Mouse (Mus musculus) kidney, postnatal 10 days (tissue): ENCODE data around the gene Ehbp1l1.
A peak's percentile ranks its signal among the peaks of the same experiment; 100 is the strongest.

Experiments
- DNase-seq: peaks from one replicate; pipeline ENCODE4 v3.0.0; 2021; ENCODE audit warnings: mixed read lengths

Gene Ehbp1l1

DNA sequence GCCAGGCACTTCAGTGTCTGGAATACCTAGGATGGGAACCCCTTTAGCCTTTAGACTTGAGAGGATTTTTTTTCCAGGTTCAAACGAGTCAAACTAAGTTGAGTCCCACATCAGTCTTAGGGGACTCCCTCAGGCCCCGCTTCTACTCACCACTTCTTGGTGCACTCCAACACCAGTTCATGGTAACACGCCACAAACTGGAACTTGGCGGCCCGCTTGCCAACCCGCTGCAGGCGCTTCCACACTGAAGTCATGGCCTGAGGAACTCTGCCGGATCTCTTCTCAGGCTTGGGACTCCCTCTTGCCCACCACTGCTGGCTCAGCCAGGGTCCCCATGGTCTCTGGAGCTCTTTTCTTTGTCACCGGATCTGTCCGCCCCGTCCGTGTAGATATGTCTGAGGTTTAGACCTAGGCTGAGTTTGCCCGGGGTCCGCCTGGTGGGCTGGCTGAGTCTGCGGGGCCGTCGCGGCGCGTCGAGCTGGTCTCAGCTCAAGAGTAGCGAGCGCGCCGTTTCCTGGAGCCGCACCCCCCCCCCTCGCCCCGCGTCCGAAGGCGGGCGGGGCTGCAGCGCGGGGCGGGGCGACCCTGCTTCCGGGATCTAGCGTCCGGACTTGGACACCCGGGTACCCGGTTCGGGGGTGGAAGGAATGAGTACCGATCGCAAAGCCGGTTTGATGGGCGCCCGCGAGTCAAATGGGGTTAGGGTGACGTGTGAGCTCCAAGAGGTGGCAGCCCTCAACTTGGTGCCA lies at the start of gene Ehbp1l1:
Ehbp1l1 (minus strand) TSS at position 551 of the 749 bp plus-strand sequence.
- DNase-seq: peak; percentile 94

GRCm38 (mm10) chr19:5770925-5771860 lies 45.1 kb upstream of the Ehbp1l1 start, which contains the start of gene Scyl1:
Gene Scyl1 (minus strand): TSS chr19:5771419.
- peak; percentile 97 for DNase-seq

DNA sequence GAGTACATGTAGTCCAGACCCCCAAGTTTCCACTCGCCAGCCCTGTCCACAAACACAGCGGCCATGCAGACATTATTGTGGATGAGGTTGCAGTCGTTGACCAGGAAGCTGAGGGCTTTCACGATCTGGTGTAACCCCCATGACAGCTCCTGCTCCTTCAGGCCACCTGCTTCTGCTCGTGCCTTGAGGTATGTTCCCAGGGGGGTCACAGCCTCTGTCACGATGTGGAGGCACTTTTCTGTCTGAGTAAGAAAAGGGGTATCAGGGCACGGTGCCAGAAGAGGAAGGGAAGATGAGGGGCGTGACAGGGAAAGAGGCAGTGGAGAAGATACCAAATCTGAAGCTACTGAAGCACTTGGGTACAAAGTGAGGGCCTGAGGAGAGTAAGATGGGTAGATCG lies 44.2 kb upstream of the Ehbp1l1 start:
- DNase-seq: peak; percentile 46

DNA sequence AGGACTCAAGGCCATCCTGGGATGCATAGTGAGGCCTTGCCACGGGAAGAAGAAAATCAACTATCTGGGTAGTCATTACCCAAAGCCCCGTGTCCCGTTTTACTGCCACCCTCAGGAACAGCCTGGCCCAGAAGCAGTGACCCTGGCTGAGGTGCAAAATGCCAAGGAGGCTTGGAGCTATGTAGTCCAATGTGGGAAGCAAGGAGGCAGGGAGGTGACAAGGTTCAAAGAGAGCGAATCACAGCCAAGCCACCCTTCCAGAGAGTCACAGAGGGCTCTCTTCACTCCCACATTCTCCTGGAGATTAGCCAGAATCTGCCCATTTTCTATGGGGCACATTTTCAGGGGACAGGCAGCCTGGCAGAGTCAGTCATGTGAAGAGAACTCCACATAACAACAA lies 41.2 kb upstream of the Ehbp1l1 start:
- no peak for DNase-seq

DNA sequence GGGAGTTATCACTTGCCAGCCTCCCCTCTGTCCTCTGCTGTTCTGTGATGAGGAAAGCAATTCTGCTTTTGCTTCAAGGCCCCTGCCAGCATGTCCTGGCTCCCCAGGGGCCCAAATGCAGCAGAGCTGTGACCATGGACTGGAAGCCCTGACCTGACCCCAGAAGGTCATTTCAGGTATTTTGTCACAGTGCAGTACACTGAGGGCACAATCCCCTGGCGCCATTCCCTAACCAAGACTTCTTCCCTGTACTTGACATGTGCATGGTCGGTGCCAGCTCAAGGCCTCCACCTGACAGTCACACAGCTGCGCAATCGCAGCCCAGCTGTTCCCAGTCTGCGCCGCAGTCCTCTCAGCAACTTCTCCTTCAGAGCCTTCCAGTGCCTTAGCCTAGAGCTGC lies 37.0 kb upstream of the Ehbp1l1 start:
- no peak for DNase-seq

- DNase-seq: peak; percentile 31
Measured at GRCm38 (mm10) chr19:5758878-5759403, 32.8 kb upstream of the Ehbp1l1 start.

GRCm38 (mm10) chr19:5756991-5757636 lies 31.0 kb upstream of the Ehbp1l1 start:
- DNase-seq: peak; percentile 41

GRCm38 (mm10) chr19:5756321-5756985 lies 30.3 kb upstream of the Ehbp1l1 start:
- DNase-seq: peak; percentile 17

GRCm38 (mm10) chr19:5751742-5752141 lies 25.6 kb upstream of the Ehbp1l1 start:
- DNase-seq: peak; percentile 71

- DNase-seq: no peak
Measured at GRCm38 (mm10) chr19:5750951-5751350, 24.8 kb upstream of the Ehbp1l1 start.

GRCm38 (mm10) chr19:5749476-5749875 lies 23.4 kb upstream of the Ehbp1l1 start:
- DNase-seq: no peak

- no peak for DNase-seq
Measured at GRCm38 (mm10) chr19:5746907-5747363, 20.8 kb upstream of the Ehbp1l1 start.

GRCm38 (mm10) chr19:5745756-5746710 lies 19.9 kb upstream of the Ehbp1l1 start:
- DNase-seq: peak; percentile 57

- peak; percentile 58 for DNase-seq
Measured at GRCm38 (mm10) chr19:5743576-5743975, 17.5 kb upstream of the Ehbp1l1 start.

DNA sequence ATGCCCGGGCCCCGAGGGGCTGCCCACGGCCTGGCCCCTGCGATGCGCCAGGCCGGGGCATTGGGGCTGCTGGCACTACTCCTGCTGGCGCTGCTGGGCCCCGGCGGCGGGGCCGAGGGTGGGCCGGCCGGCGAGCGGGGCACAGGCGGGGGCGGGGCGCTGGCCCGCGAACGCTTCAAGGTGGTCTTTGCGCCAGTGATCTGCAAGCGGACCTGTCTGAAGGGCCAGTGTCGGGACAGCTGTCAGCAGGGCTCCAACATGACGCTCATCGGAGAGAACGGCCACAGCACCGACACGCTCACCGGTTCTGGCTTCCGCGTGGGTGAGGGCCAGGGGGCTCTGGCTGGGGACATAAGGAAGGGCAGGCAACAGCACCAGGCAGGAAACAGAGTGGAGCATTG lies 16.1 kb upstream of the Ehbp1l1 start:
- DNase-seq: peak; percentile 61

DNA sequence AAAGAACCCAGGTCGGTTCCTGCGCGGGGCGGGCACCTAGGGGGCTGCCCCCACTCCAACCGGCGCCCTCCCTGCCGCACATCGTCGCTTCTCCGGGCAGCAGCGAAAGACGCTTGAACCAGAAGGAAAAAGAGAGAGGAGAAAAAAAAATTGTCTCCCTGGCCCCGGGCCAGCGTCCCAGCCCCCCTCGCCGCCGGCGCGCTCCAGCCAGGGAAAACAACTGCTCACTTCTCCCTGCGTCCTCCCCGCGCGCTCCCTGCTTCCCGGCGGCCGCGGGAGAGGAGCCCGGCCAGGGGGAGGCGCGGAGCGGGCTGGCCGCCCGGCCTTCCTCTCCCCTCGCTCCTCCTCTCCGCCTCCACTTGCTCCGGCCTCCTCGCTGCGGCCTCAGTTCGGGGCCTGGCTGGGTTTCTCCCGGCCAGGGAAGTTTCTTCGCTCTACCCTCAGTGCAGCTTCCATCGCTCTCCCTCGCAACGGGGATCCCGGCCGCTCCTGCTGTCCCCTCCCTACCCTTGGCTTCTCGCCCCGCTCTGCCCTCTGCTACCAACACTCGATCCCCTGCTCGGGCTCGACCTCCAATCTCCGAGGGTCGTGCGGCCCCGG lies 15.6 kb upstream of the Ehbp1l1 start:
- peak; percentile 90 for DNase-seq

DNA sequence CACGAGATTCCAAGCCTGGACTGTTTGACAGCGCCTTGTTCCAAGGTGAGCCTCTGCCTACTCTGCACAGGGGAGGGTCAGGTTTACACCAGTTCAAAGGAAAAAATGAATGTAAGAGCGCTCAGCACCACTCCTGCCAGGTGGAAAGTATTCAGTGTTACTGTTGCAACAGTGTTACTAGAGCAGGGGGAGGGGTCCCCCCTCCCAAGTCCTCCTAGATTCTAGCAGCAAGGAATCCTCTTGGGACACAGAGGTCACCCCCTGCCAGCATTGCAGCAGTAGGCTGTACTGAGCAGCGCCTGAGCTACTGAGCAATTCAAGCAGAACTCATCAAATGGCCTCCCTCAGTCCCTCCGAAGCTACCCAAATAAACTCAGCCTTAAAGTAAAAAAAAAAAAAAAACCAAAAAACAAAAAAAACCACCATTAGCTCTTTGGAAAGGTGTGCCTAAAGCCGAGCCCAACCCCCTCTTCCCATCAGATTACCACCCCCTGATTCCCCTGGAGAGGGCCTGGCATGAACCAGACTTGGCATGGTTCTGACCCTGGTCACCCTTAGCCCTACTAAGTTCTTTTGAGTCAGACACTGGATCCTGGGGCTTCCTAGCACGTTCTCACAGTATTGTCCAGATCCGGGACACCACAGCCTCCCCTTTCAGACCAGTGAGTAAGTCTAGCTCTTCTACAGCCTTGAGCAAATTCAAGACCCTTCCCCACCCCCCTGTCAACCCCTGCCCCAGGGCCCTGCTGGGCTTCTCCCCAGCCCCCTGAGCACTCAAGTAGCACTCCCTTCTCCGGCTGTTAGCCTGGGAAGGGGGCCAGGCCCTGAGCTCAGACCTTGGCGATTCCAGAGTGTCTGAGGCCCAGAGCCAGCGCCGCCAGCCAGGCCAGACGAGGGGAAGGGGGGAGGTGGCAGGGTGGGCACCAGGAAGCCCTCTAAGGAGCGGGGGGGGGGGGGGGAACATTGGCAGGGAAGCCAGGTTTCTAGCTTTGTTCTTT lies 14.5 kb upstream of the Ehbp1l1 start, which contains the start of gene Ltbp3:
Ltbp3 (plus strand) TSS at position 585 of the 998 bp plus-strand sequence.
- DNase-seq: peak; percentile 81

- no peak for DNase-seq
Measured at GRCm38 (mm10) chr19:5739446-5739845, 13.3 kb upstream of the Ehbp1l1 start.

DNA sequence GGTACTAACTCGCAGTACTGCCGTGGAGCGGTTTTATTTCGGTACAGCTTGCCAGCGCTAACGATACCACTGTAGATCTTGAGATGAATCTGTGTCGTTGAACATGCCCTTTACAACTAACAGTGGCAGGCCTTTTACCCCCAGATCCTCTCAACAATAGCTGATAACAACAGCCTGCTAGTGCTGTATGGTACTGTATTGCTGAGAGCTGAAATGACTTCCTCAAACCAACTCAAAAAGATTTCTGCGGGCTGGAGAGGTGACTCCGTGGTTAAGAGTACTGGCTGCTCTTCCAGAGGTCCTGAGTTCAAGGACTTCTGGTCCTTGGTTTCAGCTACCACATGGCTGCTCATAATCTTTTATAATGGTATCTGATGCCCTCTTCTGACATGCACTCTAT lies 8.2 kb upstream of the Ehbp1l1 start:
- DNase-seq: no peak
